Mouse (Mus musculus): ENCODE data around the gene Hnf4a. TPM values are rescaled to one million over a fixed set of nuclear protein-coding genes. Genes with fewer than 3 reads are reported as not detected.
A peak's percentile ranks its signal among the peaks of the same experiment; 100 is the strongest.
"Not testable (repeated sequence)": the region's sequence is repeated elsewhere in the genome, so short reads cannot be mapped to it uniquely, and the experiment has no call there.

Hnf4a gene
- polyA plus RNA-seq (2014; fragmentation: Nextera tagmentation; extraction: Ambion mirVana): 89.8 and 90.5 TPM in 2 replicates

- no peaks in the 10 kb centered on the region for H3K27me3 ChIP-seq (replicated peaks; ENCODE audit: control insufficient read depth, insufficient read depth, low read length)
- peak within 1 kb of the TSS; percentile 30 for H3K4me3 ChIP-seq (ENCODE audit: low read depth, low read length)
- WGBS: 57% methylated on average over 10 of the region's 10 CpGs
- peak within 1 kb of the TSS; percentile 41 for H3K4me2 ChIP-seq (ENCODE audit: low read length)
- peak; percentile 73 for ATAC-seq (replicated peaks; ENCODE audit: low FRiP score, low TSS enrichment, low read depth)
- no peaks in the 10 kb centered on the region for H3K36me3 ChIP-seq (ENCODE audit: control insufficient read depth, insufficient read depth, low read length)
- peak; percentile 76 for DNase-seq (ENCODE audit: low spot score)
- H3K27ac ChIP-seq (ENCODE audit: low read depth): peak within 1 kb of the TSS; percentile 51
- no peaks in the 10 kb centered on the region for H3K4me1 ChIP-seq (replicated peaks; ENCODE audit: control insufficient read depth, insufficient read depth, low read length)
- H3K9me3 ChIP-seq (ENCODE audit: control insufficient read depth, low read length): no peaks in the 10 kb centered on the region
- H3K9ac ChIP-seq (ENCODE audit: low read length): peak within 1 kb of the TSS; percentile 36
These were observed at the start of gene Hnf4a for GRCm38 (mm10) chr2:163506300-163507004. Gene Hnf4a (plus strand): TSS chr2:163506808.

GRCm38 (mm10) chr2:163458539-163459265 lies 47.9 kb upstream of the Hnf4a start:
- no peak overlapping the region for H3K4me2 ChIP-seq (ENCODE audit: low read length)
- H3K27me3 ChIP-seq (replicated peaks; ENCODE audit: control insufficient read depth, insufficient read depth, low read length): peaks cover 24% of the 10 kb centered on the region
- WGBS: 46% methylated on average over 27 of the region's 27 CpGs
- no peak overlapping the region for H3K27ac ChIP-seq (ENCODE audit: low read depth)
- DNase-seq (ENCODE audit: low spot score) (no peak), ATAC-seq (replicated peaks; ENCODE audit: low FRiP score, low TSS enrichment, low read depth) (no peak)
- H3K36me3 ChIP-seq (ENCODE audit: control insufficient read depth, insufficient read depth, low read length): no peaks in the 10 kb centered on the region
- H3K9me3 ChIP-seq (ENCODE audit: control insufficient read depth, low read length): no peaks in the 10 kb centered on the region
- H3K4me3 ChIP-seq (ENCODE audit: low read depth, low read length): no peak overlapping the region
- no peaks in the 10 kb centered on the region for H3K4me1 ChIP-seq (replicated peaks; ENCODE audit: control insufficient read depth, insufficient read depth, low read length)
- H3K9ac ChIP-seq (ENCODE audit: low read length): no peak overlapping the region

GRCm38 (mm10) chr2:163459380-163459779 lies 47.2 kb upstream of the Hnf4a start:
- no peak overlapping the region for H3K9ac ChIP-seq (ENCODE audit: low read length)
- no peaks in the 10 kb centered on the region for H3K4me1 ChIP-seq (replicated peaks; ENCODE audit: control insufficient read depth, insufficient read depth, low read length)
- H3K4me2 ChIP-seq (ENCODE audit: low read length): no peak overlapping the region
- no peaks in the 10 kb centered on the region for H3K36me3 ChIP-seq (ENCODE audit: control insufficient read depth, insufficient read depth, low read length)
- WGBS: 44% methylated on average over 10 of the region's 10 CpGs
- no peak for DNase-seq (ENCODE audit: low spot score)
- H3K27me3 ChIP-seq (replicated peaks; ENCODE audit: control insufficient read depth, insufficient read depth, low read length): peaks cover 24% of the 10 kb centered on the region
- no peak overlapping the region for H3K4me3 ChIP-seq (ENCODE audit: low read depth, low read length)
- H3K27ac ChIP-seq (ENCODE audit: low read depth): no peak overlapping the region
- no peak for ATAC-seq (replicated peaks; ENCODE audit: low FRiP score, low TSS enrichment, low read depth)
- no peaks in the 10 kb centered on the region for H3K9me3 ChIP-seq (ENCODE audit: control insufficient read depth, low read length)

- Histone ChIP-seq H3K4me3 (ENCODE audit: low read depth, low read length) (no peak overlapping the region), H3K4me2 (ENCODE audit: low read length) (no peak overlapping the region), H3K27me3 (replicated peaks; ENCODE audit: control insufficient read depth, insufficient read depth, low read length) (peaks cover 24% of the 10 kb centered on the region), H3K36me3 (ENCODE audit: control insufficient read depth, insufficient read depth, low read length) (0 out of 2 replicates have a peak, but pooled peaks cover 4% of the 10 kb centered on the region), H3K9ac (ENCODE audit: low read length) (no peak overlapping the region), H3K4me1 (replicated peaks; ENCODE audit: control insufficient read depth, insufficient read depth, low read length) (no peaks in the 10 kb centered on the region), H3K9me3 (ENCODE audit: control insufficient read depth, low read length) (no peaks in the 10 kb centered on the region), H3K27ac (ENCODE audit: low read depth) (no peak overlapping the region)
- ATAC-seq (replicated peaks; ENCODE audit: low FRiP score, low TSS enrichment, low read depth) (no peak), DNase-seq (ENCODE audit: low spot score) (no peak)
- 88% methylated on average over 8 of the region's 8 CpGs for WGBS
These were observed 46.0 kb upstream of the Hnf4a start for GRCm38 (mm10) chr2:163460622-163461021.

GRCm38 (mm10) chr2:163461307-163461706 lies 45.3 kb upstream of the Hnf4a start:
- 92% methylated on average over 9 of the region's 9 CpGs for WGBS
- not testable (repeated sequence) for ATAC-seq (replicated peaks; ENCODE audit: low FRiP score, low TSS enrichment, low read depth); H3K4me2 ChIP-seq (ENCODE audit: low read length); H3K9ac ChIP-seq (ENCODE audit: low read length); H3K9me3 ChIP-seq (ENCODE audit: control insufficient read depth, low read length); H3K36me3 ChIP-seq (ENCODE audit: control insufficient read depth, insufficient read depth, low read length); H3K27ac ChIP-seq (ENCODE audit: low read depth); H3K4me3 ChIP-seq (ENCODE audit: low read depth, low read length); DNase-seq (ENCODE audit: low spot score); H3K4me1 ChIP-seq (replicated peaks; ENCODE audit: control insufficient read depth, insufficient read depth, low read length)
- peaks cover 24% of the 10 kb centered on the region for H3K27me3 ChIP-seq (replicated peaks; ENCODE audit: control insufficient read depth, insufficient read depth, low read length)

GRCm38 (mm10) chr2:163462386-163462785 lies 44.2 kb upstream of the Hnf4a start:
- Histone ChIP-seq H3K4me2 (ENCODE audit: low read length) (no peak overlapping the region), H3K36me3 (ENCODE audit: control insufficient read depth, insufficient read depth, low read length) (0 out of 2 replicates have a peak, but pooled peaks cover 5% of the 10 kb centered on the region), H3K9me3 (ENCODE audit: control insufficient read depth, low read length) (no peaks in the 10 kb centered on the region), H3K27ac (ENCODE audit: low read depth) (no peak overlapping the region), H3K9ac (ENCODE audit: low read length) (no peak overlapping the region), H3K4me3 (ENCODE audit: low read depth, low read length) (no peak overlapping the region), H3K27me3 (replicated peaks; ENCODE audit: control insufficient read depth, insufficient read depth, low read length) (peaks cover 19% of the 10 kb centered on the region), H3K4me1 (replicated peaks; ENCODE audit: control insufficient read depth, insufficient read depth, low read length) (no peaks in the 10 kb centered on the region)
- WGBS: 71% methylated on average over 5 of the region's 5 CpGs
- DNase-seq (ENCODE audit: low spot score) (no peak), ATAC-seq (replicated peaks; ENCODE audit: low FRiP score, low TSS enrichment, low read depth) (no peak)

- WGBS: 74% methylated on average over 11 of the region's 11 CpGs
- no peak overlapping the region for H3K27ac ChIP-seq (ENCODE audit: low read depth)
- H3K4me2 ChIP-seq (ENCODE audit: low read length): no peak overlapping the region
- H3K36me3 ChIP-seq (ENCODE audit: control insufficient read depth, insufficient read depth, low read length): 0 out of 2 replicates have a peak, but pooled peaks cover 5% of the 10 kb centered on the region
- DNase-seq (ENCODE audit: low spot score): no peak
- H3K27me3 ChIP-seq (replicated peaks; ENCODE audit: control insufficient read depth, insufficient read depth, low read length): peaks cover 17% of the 10 kb centered on the region
- no peak overlapping the region for H3K4me3 ChIP-seq (ENCODE audit: low read depth, low read length)
- H3K9me3 ChIP-seq (ENCODE audit: control insufficient read depth, low read length): no peaks in the 10 kb centered on the region
- no peaks in the 10 kb centered on the region for H3K4me1 ChIP-seq (replicated peaks; ENCODE audit: control insufficient read depth, insufficient read depth, low read length)
- H3K9ac ChIP-seq (ENCODE audit: low read length): no peak overlapping the region
- ATAC-seq (replicated peaks; ENCODE audit: low FRiP score, low TSS enrichment, low read depth): no peak
These were observed 43.8 kb upstream of the Hnf4a start for GRCm38 (mm10) chr2:163462801-163463200.

- H3K27ac ChIP-seq (ENCODE audit: low read depth): no peak overlapping the region
- peaks cover 14% of the 10 kb centered on the region for H3K27me3 ChIP-seq (replicated peaks; ENCODE audit: control insufficient read depth, insufficient read depth, low read length)
- ATAC-seq (replicated peaks; ENCODE audit: low FRiP score, low TSS enrichment, low read depth) (no peak), DNase-seq (ENCODE audit: low spot score) (no peak)
- no peaks in the 10 kb centered on the region for H3K4me1 ChIP-seq (replicated peaks; ENCODE audit: control insufficient read depth, insufficient read depth, low read length)
- 0 out of 2 replicates have a peak, but pooled peaks cover 7% of the 10 kb centered on the region for H3K36me3 ChIP-seq (ENCODE audit: control insufficient read depth, insufficient read depth, low read length)
- H3K9ac ChIP-seq (ENCODE audit: low read length): no peak overlapping the region
- no peak overlapping the region for H3K4me2 ChIP-seq (ENCODE audit: low read length)
- H3K4me3 ChIP-seq (ENCODE audit: low read depth, low read length): no peak overlapping the region
- H3K9me3 ChIP-seq (ENCODE audit: control insufficient read depth, low read length): no peaks in the 10 kb centered on the region
- 47% methylated on average over 10 of the region's 10 CpGs for WGBS
These were observed 43.3 kb upstream of the Hnf4a start for GRCm38 (mm10) chr2:163463251-163463769.

All from intestine, embryonic 14.5 days (tissue).